Mouse (Mus musculus) liver, embryonic 12.5 days (tissue): ENCODE measurements around the gene Rps6ka3. TPM values are rescaled to one million over a fixed set of nuclear protein-coding genes. Genes with fewer than 3 reads are reported as not detected.

Experiments
- ATAC-seq: fragments of 200-750 bp; cut with Nextera tagmentation; 2 replicates; pipeline ENCODE4 v1.8.0; 2017; ENCODE audit warnings: moderate number of reproducible peaks, mild to moderate bottlenecking, moderate library complexity
- H3K27ac ChIP-seq: fragments of 300-500 bp; sonication (generic); 2 replicates; pipeline ENCODE4 v1.5.1; 2016; ENCODE audit warnings: mild to moderate bottlenecking
- H3K27me3 ChIP-seq: fragments of 300-500 bp; sonication (generic); replicated peaks from 2 replicates; pipeline ENCODE4 v1.6.1; 2016; ENCODE audit warnings: mild to moderate bottlenecking, moderate library complexity
- H3K36me3 ChIP-seq: fragments of 300-500 bp; sonication (generic); 2 replicates; pipeline ENCODE4 v1.6.1; 2016; ENCODE audit warnings: mild to moderate bottlenecking, moderate library complexity
- H3K4me1 ChIP-seq: fragments of 300-500 bp; sonication (generic); 2 replicates; pipeline ENCODE4 v1.6.1; 2016
- H3K4me2 ChIP-seq: fragments of 300-500 bp; sonication (generic); 2 replicates; pipeline ENCODE4 v1.6.1; 2016; ENCODE audit warnings: mild to moderate bottlenecking, moderate library complexity
- H3K4me3 ChIP-seq: fragments of 300-500 bp; sonication (generic); 2 replicates; pipeline ENCODE4 v1.5.1; 2016; ENCODE audit warnings: mild to moderate bottlenecking, moderate library complexity
- H3K9ac ChIP-seq: fragments of 300-500 bp; sonication (generic); 2 replicates; pipeline ENCODE4 v1.6.1; 2016; ENCODE audit warnings: mild to moderate bottlenecking, moderate library complexity
- H3K9me3 ChIP-seq: fragments of 300-500 bp; sonication (generic); replicated peaks from 2 replicates; pipeline ENCODE4 v1.6.1; 2016; ENCODE audit warnings: mild to moderate bottlenecking, moderate library complexity
- WGBS: fragments of 180-500 bp; shearing (Covaris S2); methylation state at CpG from one replicate; pipeline ENCODE4 v1.1.7; 2016; ENCODE audit not compliant: insufficient replicate concordance; 5-methylcytosine and 5-hydroxymethylcytosine counted together
- polyA plus RNA-seq: library from polyadenylated mRNA; unstranded; fragments of >200 nt; fragmentation: Nextera tagmentation; extraction: Ambion mirVana; gene quantifications from 2 replicates; pipeline ENCODE4 v1.2.1, GENCODE M21; 2016

Rps6ka3 gene
- polyA plus RNA-seq, 1 experiment from 2014 or later: 2.3 TPM

GRCm38 (mm10) chrX:159255123-159255978 lies 45.2 kb downstream of the Rps6ka3 start:
- H3K4me1 ChIP-seq: peaks cover 4% of the 10 kb centered on the region; the same call in 1 of the 2 replicates
- peaks cover 19% of the 10 kb centered on the region for H3K27me3 ChIP-seq
- H3K27ac ChIP-seq: peak overlapping the region; percentile 88
- H3K9me3 ChIP-seq: no peaks in the 10 kb centered on the region
- 6% methylated on average over 47 of the region's 71 CpGs for WGBS
- peak overlapping the region; percentile 82 for H3K9ac ChIP-seq
- peak overlapping the region; percentile 84 for H3K4me2 ChIP-seq
- ATAC-seq: peak; percentile 96
- H3K4me3 ChIP-seq: peak overlapping the region; percentile 74
- no peaks in the 10 kb centered on the region for H3K36me3 ChIP-seq

- Histone ChIP-seq H3K9ac (peak overlapping the region; percentile 82), H3K27ac (peak overlapping the region; percentile 82), H3K27me3 (peaks cover 19% of the 10 kb centered on the region), H3K36me3 (no peaks in the 10 kb centered on the region), H3K9me3 (no peaks in the 10 kb centered on the region), H3K4me2 (peak overlapping the region; percentile 84), H3K4me1 (peaks cover 4% of the 10 kb centered on the region; the same call in 1 of the 2 replicates), H3K4me3 (peak overlapping the region; percentile 74)
- ATAC-seq: no peak
- 2% methylated on average over 40 of the region's 57 CpGs for WGBS
These were observed 46.1 kb downstream of the Rps6ka3 start for GRCm38 (mm10) chrX:159256040-159256852.

GRCm38 (mm10) chrX:159256921-159257421 lies 46.9 kb downstream of the Rps6ka3 start:
- peaks cover 4% of the 10 kb centered on the region; the same call in 1 of the 2 replicates for H3K4me1 ChIP-seq
- no peak for ATAC-seq
- H3K4me3 ChIP-seq: peak overlapping the region; percentile 74
- H3K36me3 ChIP-seq: no peaks in the 10 kb centered on the region
- 6% methylated on average over 20 of the region's 20 CpGs for WGBS
- H3K27me3 ChIP-seq: peaks cover 19% of the 10 kb centered on the region
- H3K9ac ChIP-seq: peak overlapping the region; percentile 82
- H3K27ac ChIP-seq: no peak overlapping the region
- H3K4me2 ChIP-seq: peak overlapping the region; percentile 84
- no peaks in the 10 kb centered on the region for H3K9me3 ChIP-seq

GRCm38 (mm10) chrX:159264681-159265080 lies 54.6 kb downstream of the Rps6ka3 start:
- Histone ChIP-seq H3K27ac (no peak overlapping the region), H3K9ac (no peak overlapping the region), H3K27me3 (no peaks in the 10 kb centered on the region), H3K9me3 (no peaks in the 10 kb centered on the region), H3K4me3 (no peak overlapping the region), H3K36me3 (no peaks in the 10 kb centered on the region), H3K4me2 (no peak overlapping the region), H3K4me1 (no peaks in the 10 kb centered on the region)
- no peak for ATAC-seq
- WGBS: 27% methylated on average over 3 of the region's 3 CpGs

- Histone ChIP-seq H3K4me3 (no peak overlapping the region), H3K4me2 (no peak overlapping the region)
- no peak for ATAC-seq
These were observed 59.0 kb downstream of the Rps6ka3 start for GRCm38 (mm10) chrX:159269072-159269471.

GRCm38 (mm10) chrX:159286765-159287164 lies 76.7 kb downstream of the Rps6ka3 start:
- Histone ChIP-seq H3K4me3 (no peak overlapping the region), H3K36me3 (no peaks in the 10 kb centered on the region), H3K9me3 (no peaks in the 10 kb centered on the region), H3K4me1 (no peaks in the 10 kb centered on the region), H3K27me3 (no peaks in the 10 kb centered on the region), H3K4me2 (no peak overlapping the region), H3K9ac (no peak overlapping the region), H3K27ac (no peak overlapping the region)
- WGBS: 59% methylated on average over 5 of the region's 5 CpGs
- no peak for ATAC-seq

More at GRCm38 (mm10) chrX:159269072-159269471, 59.0 kb downstream of the Rps6ka3 start:
- H3K9ac ChIP-seq: no peak overlapping the region
- H3K4me1 ChIP-seq: no peaks in the 10 kb centered on the region
- H3K27me3 ChIP-seq: no peaks in the 10 kb centered on the region
- no peak overlapping the region for H3K27ac ChIP-seq
- no peaks in the 10 kb centered on the region for H3K9me3 ChIP-seq
- H3K36me3 ChIP-seq: no peaks in the 10 kb centered on the region

- H3K4me3 ChIP-seq: no peak overlapping the region
- no peak overlapping the region for H3K27ac ChIP-seq
- no peak overlapping the region for H3K4me2 ChIP-seq
- H3K27me3 ChIP-seq: no peaks in the 10 kb centered on the region
- no peaks in the 10 kb centered on the region for H3K9me3 ChIP-seq
- H3K36me3 ChIP-seq: no peaks in the 10 kb centered on the region
- no peak for ATAC-seq
- H3K9ac ChIP-seq: no peak overlapping the region
- 87% methylated on average over 1 of the region's 1 CpGs for WGBS
- H3K4me1 ChIP-seq: no peaks in the 10 kb centered on the region
These were observed 85.8 kb downstream of the Rps6ka3 start for GRCm38 (mm10) chrX:159295879-159296278.

- H3K27ac ChIP-seq: no peak overlapping the region
- no peak overlapping the region for H3K9ac ChIP-seq
- ATAC-seq: peak; percentile 44; the same call in 1 of the 2 replicates
- peak overlapping the region; percentile 50 for H3K4me2 ChIP-seq
- no peaks in the 10 kb centered on the region for H3K36me3 ChIP-seq
- no peaks in the 10 kb centered on the region for H3K4me1 ChIP-seq
- WGBS: 42% methylated on average over 11 of the region's 11 CpGs
- peak overlapping the region; percentile 29 for H3K4me3 ChIP-seq
- H3K9me3 ChIP-seq: no peaks in the 10 kb centered on the region
- H3K27me3 ChIP-seq: no peaks in the 10 kb centered on the region
These were observed 92.5 kb downstream of the Rps6ka3 start for GRCm38 (mm10) chrX:159302349-159303311.

GRCm38 (mm10) chrX:159315293-159315692 lies 105.2 kb downstream of the Rps6ka3 start:
- H3K36me3 ChIP-seq: peaks cover 4% of the 10 kb centered on the region; the same call in 1 of the 2 replicates
- no peak for ATAC-seq
- H3K27ac ChIP-seq: no peak overlapping the region
- whole genome bisulfite sequencing: 67% methylated on average over 7 of the region's 7 CpGs
- H3K4me3 ChIP-seq: no peak overlapping the region
- no peaks in the 10 kb centered on the region for H3K27me3 ChIP-seq
- H3K9ac ChIP-seq: no peak overlapping the region
- no peaks in the 10 kb centered on the region for H3K4me1 ChIP-seq
- no peaks in the 10 kb centered on the region for H3K9me3 ChIP-seq
- H3K4me2 ChIP-seq: no peak overlapping the region

- no peak for ATAC-seq
- Histone ChIP-seq H3K4me1 (no peaks in the 10 kb centered on the region), H3K9ac (no peak overlapping the region), H3K9me3 (no peaks in the 10 kb centered on the region), H3K27ac (no peak overlapping the region), H3K4me2 (no peak overlapping the region), H3K4me3 (no peak overlapping the region), H3K27me3 (no peaks in the 10 kb centered on the region), H3K36me3 (peaks cover 3% of the 10 kb centered on the region; the same call in 1 of the 2 replicates)
- 32% methylated on average over 8 of the region's 8 CpGs for WGBS
These were observed 111.2 kb downstream of the Rps6ka3 start for GRCm38 (mm10) chrX:159321342-159321741.

GRCm38 (mm10) chrX:159364506-159364905 lies 154.4 kb downstream of the Rps6ka3 start:
- 74% methylated on average over 3 of the region's 3 CpGs for WGBS
- Histone ChIP-seq H3K36me3 (peaks cover 11% of the 10 kb centered on the region), H3K27me3 (no peaks in the 10 kb centered on the region), H3K4me2 (no peak overlapping the region), H3K27ac (no peak overlapping the region), H3K4me3 (no peak overlapping the region), H3K4me1 (no peaks in the 10 kb centered on the region), H3K9me3 (no peaks in the 10 kb centered on the region), H3K9ac (no peak overlapping the region)
- no peak for ATAC-seq
